Mouse (Mus musculus) adrenal gland, postnatal 36 days (tissue): ENCODE measurements at regions not wholly inside any gene's neighbourhood (a gene's known extent, or its start where the extent isn't known, plus 50 kb on each side); places are given as distances from the start of the nearest gene placed in this dataset.

ENCODE experiments used
- DNase-seq, 2 experiments: peaks; one replicate each; pipeline ENCODE4 v3.0.0; 2021; ENCODE audit warnings: mixed read lengths in 1 of 2

GRCm38 (mm10) chr4:68367983-68368382, 586.2 kb downstream of the Brinp1 start:
- DNase-seq = no peak

- DNase-seq = no peak
Measured at GRCm38 (mm10) chr4:68319575-68319974, 634.6 kb downstream of the Brinp1 start.

- DNase-seq = no peak
Measured at GRCm38 (mm10) chr4:68312751-68313150, 641.4 kb downstream of the Brinp1 start.

- no peak for DNase-seq
Measured at GRCm38 (mm10) chr4:68284845-68285244, 669.4 kb downstream of the Brinp1 start.

GRCm38 (mm10) chr4:68280903-68281302, 673.3 kb downstream of the Brinp1 start:
- no peak for DNase-seq

- no peak for DNase-seq
Measured at GRCm38 (mm10) chr4:68275063-68275708, 679.0 kb downstream of the Brinp1 start.
